Mouse (Mus musculus) stomach, postnatal 0 days (tissue): ENCODE results near the gene Gm49368. TPM values are rescaled to one million over a fixed set of nuclear protein-coding genes. Genes with fewer than 3 reads are reported as not detected.

Experiments used
- ATAC-seq: fragments of 200-750 bp; cut with Nextera tagmentation; 2 replicates; pipeline ENCODE4 v1.8.0; 2017; ENCODE audit not compliant: low FRiP score, low TSS enrichment
- DNase-seq: peaks from one replicate; pipeline ENCODE4 v3.0.0-alpha.2; 2016; ENCODE audit warnings: low spot score
- H3K27ac ChIP-seq: fragments of 300-500 bp; sonication (generic); replicated peaks from 2 replicates; pipeline ENCODE4 v1.5.1; 2014; ENCODE audit warnings: mild to moderate bottlenecking, control low read depth
- H3K27me3 ChIP-seq: fragments of 300-500 bp; sonication (generic); 2 replicates; pipeline ENCODE4 v1.6.1; 2014; ENCODE audit warnings: low read length; ENCODE audit not compliant: control insufficient read depth, insufficient read depth
- H3K36me3 ChIP-seq: fragments of 300-500 bp; sonication (generic); 2 replicates; pipeline ENCODE4 v1.6.1; 2014; ENCODE audit warnings: low read length, mixed read lengths; ENCODE audit not compliant: control insufficient read depth, insufficient read depth
- H3K4me1 ChIP-seq: fragments of 300-500 bp; sonication (generic); replicated peaks from 2 replicates; pipeline ENCODE4 v1.6.1; 2014; ENCODE audit warnings: antibody characterized with exemption; ENCODE audit not compliant: control insufficient read depth, insufficient read depth
- H3K4me2 ChIP-seq: fragments of 300-500 bp; sonication (generic); replicated peaks from 2 replicates; pipeline ENCODE4 v1.6.1; 2014; ENCODE audit warnings: low read depth, mild to moderate bottlenecking, control low read depth, moderate library complexity
- H3K4me3 ChIP-seq: fragments of 300-500 bp; sonication (generic); 2 replicates; pipeline ENCODE4 v1.5.1; 2014; ENCODE audit warnings: low read depth, low read length, control low read depth
- H3K9ac ChIP-seq: fragments of 300-500 bp; sonication (generic); 2 replicates; pipeline ENCODE4 v1.6.1; 2014; ENCODE audit warnings: mild to moderate bottlenecking, low read length, control low read depth, mixed read lengths
- H3K9me3 ChIP-seq: fragments of 300-500 bp; sonication (generic); 2 replicates; pipeline ENCODE4 v1.6.1; 2016; ENCODE audit warnings: low read length; ENCODE audit not compliant: control insufficient read depth
- CTCF ChIP-seq: IDR thresholded peaks from 2 replicates; pipeline ENCODE4 v1.5.1; 2016; ENCODE audit warnings: antibody characterized with exemption, low read depth, mild to moderate bottlenecking, moderate library complexity
- EP300 ChIP-seq: optimal IDR thresholded peaks from 2 replicates; pipeline ENCODE3; 2016; ENCODE audit warnings: antibody characterized with exemption
- WGBS: fragments of 180-500 bp; shearing (Covaris S2); extraction: QIAGEN DNeasy Blood & Tissue Kit; methylation state at CpG from one replicate; pipeline ENCODE4 v1.1.7; 2014; 5-methylcytosine and 5-hydroxymethylcytosine counted together
- polyA plus RNA-seq: library from polyadenylated mRNA; unstranded; fragments of >200 nt; fragmentation: Nextera tagmentation; extraction: Ambion mirVana; gene quantifications from 2 replicates; pipeline ENCODE4 v1.2.1, GENCODE M21; 2015

Gene Gm49368
- polyA plus RNA-seq, 1 experiment from 2014 or later, result not detected

DNA sequence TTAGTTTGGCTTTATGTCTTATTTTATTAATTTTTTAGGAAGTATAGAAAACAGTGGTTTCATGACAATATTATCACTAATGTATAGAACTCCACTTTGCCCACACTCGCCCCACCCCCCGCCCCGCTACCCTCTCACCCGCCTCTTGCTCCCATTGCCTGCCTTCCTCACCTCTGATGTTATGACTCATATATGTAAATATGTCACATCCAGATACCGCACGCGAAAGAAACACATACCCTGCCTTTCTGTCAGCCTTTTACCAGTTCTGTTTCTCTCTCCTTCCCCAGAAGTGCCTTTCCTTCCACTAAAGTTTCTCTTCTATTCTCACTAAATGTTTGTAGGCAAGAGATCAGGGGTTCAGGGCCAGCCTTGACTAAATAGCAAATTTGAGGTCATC is 103.9 kb downstream of the Gm49368 start:
- 47% methylated on average over 7 of the region's 7 CpGs for WGBS
- Histone ChIP-seq H3K9ac (no peak overlapping the region), H3K9me3 (no peaks in the 10 kb centered on the region), H3K27ac (no peak overlapping the region), H3K4me1 (no peaks in the 10 kb centered on the region), H3K36me3 (no peaks in the 10 kb centered on the region), H3K27me3 (no peaks in the 10 kb centered on the region), H3K4me2 (no peak overlapping the region), H3K4me3 (no peak overlapping the region)
- peak; percentile 31 for DNase-seq
- peak; percentile 60; the same call in 1 of the 2 replicates for ATAC-seq
- TF ChIP-seq EP300 (no peak), CTCF (no peak)

DNA sequence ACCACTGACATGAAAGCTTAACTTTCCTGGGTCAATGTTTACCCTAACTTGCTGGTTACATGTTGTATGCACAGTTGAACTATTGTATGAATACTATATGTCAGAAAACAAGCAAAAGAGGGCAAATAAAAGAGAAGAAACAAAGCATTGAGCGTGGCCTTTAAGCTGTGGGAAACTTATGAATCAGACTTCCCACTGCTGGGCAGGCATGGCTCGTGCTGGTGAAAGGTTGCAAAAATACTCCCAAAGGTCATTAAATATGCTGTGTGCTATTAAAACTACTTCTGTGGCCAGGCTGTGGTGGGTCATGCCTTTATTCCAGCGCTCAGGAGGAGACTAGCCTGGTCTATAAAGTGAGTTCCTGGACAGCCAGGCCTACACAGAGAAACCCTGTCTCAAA is 107.5 kb downstream of the Gm49368 start:
- WGBS, result 63% methylated on average over 3 of the region's 3 CpGs
- DNase-seq (no peak), ATAC-seq (peak; percentile 47; the same call in 1 of the 2 replicates)
- no peak overlapping the region for H3K27ac ChIP-seq
- no peak overlapping the region for H3K9ac ChIP-seq
- TF ChIP-seq CTCF (no peak), EP300 (no peak)
- H3K36me3 ChIP-seq, result no peaks in the 10 kb centered on the region
- H3K4me1 ChIP-seq, result no peaks in the 10 kb centered on the region
- no peak overlapping the region for H3K4me3 ChIP-seq
- no peaks in the 10 kb centered on the region for H3K9me3 ChIP-seq
- H3K27me3 ChIP-seq, result no peaks in the 10 kb centered on the region
- no peak overlapping the region for H3K4me2 ChIP-seq

Other genes with a start within 250 kb of the Gm49368 start
- 28.4 and 28.8 TPM in 2 replicates for gene Stx4a, start 238.4 kb upstream of the Gm49368 start, polyA plus RNA-seq
- 0.80 and 1.2 TPM in 2 replicates for gene Stx1b, start 238.1 kb upstream of the Gm49368 start, polyA plus RNA-seq
- 3.6 and 3.8 TPM in 2 replicates for gene Zfp646, start 186.5 kb upstream of the Gm49368 start, polyA plus RNA-seq
- 6.5 and 6.6 TPM in 2 replicates for gene Zfp668, start 185.9 kb upstream of the Gm49368 start, polyA plus RNA-seq
- gene Prss53, start 171.7 kb upstream of the Gm49368 start, polyA plus RNA-seq, result 0.23 and 0.35 TPM in 2 replicates
- not detected in 2 replicates for gene Gm21974, start 167.2 kb upstream of the Gm49368 start, polyA plus RNA-seq
- 123 and 130 TPM in 2 replicates for gene Vkorc1, start 167.1 kb upstream of the Gm49368 start, polyA plus RNA-seq
- 102 and 106 TPM in 2 replicates for gene Bckdk, start 158.6 kb upstream of the Gm49368 start, polyA plus RNA-seq
- 15.1 and 16.6 TPM in 2 replicates for gene Kat8, start 150.2 kb upstream of the Gm49368 start, polyA plus RNA-seq
- gene Prss8, start 132.6 kb upstream of the Gm49368 start, polyA plus RNA-seq, result 77.4 and 85.3 TPM in 2 replicates
- 9.1 and 9.7 TPM in 2 replicates for gene Prss36, start 116.0 kb upstream of the Gm49368 start, polyA plus RNA-seq
- gene Fus, start 95.2 kb upstream of the Gm49368 start, polyA plus RNA-seq, result 124 and 130 TPM in 2 replicates
- gene Pycard, start 68.8 kb upstream of the Gm49368 start, polyA plus RNA-seq, result 266 and 273 TPM in 2 replicates
- gene Trim72, start 58.7 kb upstream of the Gm49368 start, polyA plus RNA-seq, result 0.38 and 0.52 TPM in 2 replicates
- 0.91 and 0.99 TPM in 2 replicates for gene Itgam, start within 50 bp of the Gm49368 start, polyA plus RNA-seq
- gene Itgax, start 66.9 kb downstream of the Gm49368 start, polyA plus RNA-seq, result 0.19 and 0.22 TPM in 2 replicates
- gene Itgad, start 91.7 kb downstream of the Gm49368 start, polyA plus RNA-seq, result not detected in 2 replicates
- 0.24 and 0.46 TPM in 2 replicates for gene Cox6a2, start 143.7 kb downstream of the Gm49368 start, polyA plus RNA-seq
- 10.7 and 12.4 TPM in 2 replicates for gene Armc5, start 174.7 kb downstream of the Gm49368 start, polyA plus RNA-seq
- 4.6 and 5.0 TPM in 2 replicates for gene 9130023H24Rik, start 175.3 kb downstream of the Gm49368 start, polyA plus RNA-seq
- gene Tgfb1i1, start 184.1 kb downstream of the Gm49368 start, polyA plus RNA-seq, result 167 and 178 TPM in 2 replicates
- 0.63 and 1.0 TPM in 2 replicates for gene Slc5a2, start 203.0 kb downstream of the Gm49368 start, polyA plus RNA-seq
- gene BC017158, start 235.5 kb downstream of the Gm49368 start, polyA plus RNA-seq, result 17.0 and 19.4 TPM in 2 replicates